Mouse (Mus musculus) cortical plate, adult 2 months (tissue): ENCODE data around the gene Prr14.
"Not testable (repeated sequence)": the region's sequence is repeated elsewhere in the genome, so short reads cannot be mapped to it uniquely, and the experiment has no call there.

Experiments used
- CTCF ChIP-seq: fragments of 200-500 bp; IDR thresholded peaks from 2 replicates; pipeline ENCODE4 v1.5.1; 2011; ENCODE audit warnings: mild to moderate bottlenecking, control low read depth, low read length; ENCODE audit not compliant: insufficient read depth; ENCODE audit errors: extremely low read depth
- POLR2A ChIP-seq: fragments of 200-500 bp; IDR thresholded peaks from 2 replicates; pipeline ENCODE4 v1.6.1; 2011; ENCODE audit warnings: mild to moderate bottlenecking, low read length, control low read depth; ENCODE audit not compliant: insufficient read depth; ENCODE audit errors: extremely low read depth

- not testable (repeated sequence) for TF ChIP-seq POLR2A, CTCF
Measured at GRCm38 (mm10) chr7:127459311-127459710, at the start of gene Prr14.
